Mouse (Mus musculus) G1E (cell line): ENCODE results near the gene Frmd5.

ENCODE experiments used
- CTCF ChIP-seq: IDR thresholded peaks from 2 replicates; pipeline ENCODE4 v1.5.1; 2012; ENCODE audit warnings: low read depth, low read length, inconsistent platforms, mixed read lengths
- POLR2AphosphoS5 ChIP-seq: IDR thresholded peaks from 2 replicates; pipeline ENCODE4 v1.6.1; 2012; ENCODE audit warnings: low read depth, low read length, inconsistent platforms; ENCODE audit not compliant: insufficient replicate concordance
- TAL1 ChIP-seq: conservative IDR thresholded peaks from 2 replicates; pipeline ENCODE4 v1.6.1; 2012; ENCODE audit warnings: low read depth, low read length, inconsistent platforms, mixed read lengths

- TF ChIP-seq POLR2AphosphoS5 = no peak
- TF ChIP-seq CTCF = no peak
- no peak for TF ChIP-seq TAL1
Measured at GRCm38 (mm10) chr2:121756336-121756735, 50.6 kb downstream of the Frmd5 start.
